14 mouse cellular contexts compared by ENCODE assay signal in genomic region chr8:70174079-70174478, GRCm38 (mm10). TPM values are rescaled to one million over a fixed set of nuclear protein-coding genes. Genes with fewer than 3 reads are reported as not detected.
DNase-seq lines count a peak whose midpoint lies in the region; ATAC-seq lines count a peak whose summit lies in the region.
"Had no signal": no experiment of that assay in that cellular context is flagged by ENCODE, and none has a peak within 500 bp of the region (broad histone marks: within the 10 kb centered on the region; RNA-seq: fewer than 3 reads in every experiment).

No protein-coding gene starts in this region.

- no peak for ATAC-seq in forebrain, embryonic 13.5 days
- 0 out of 2 replicates have a peak, but pooled peaks have one; percentile 3 for ATAC-seq in lung, embryonic 15.5 days (ENCODE audit: borderline replicate concordance, extremely low read depth, low FRiP score, low TSS enrichment)
- ATAC-seq in embryonic facial prominence, embryonic 13.5 days (ENCODE audit: insufficient number of reproducible peaks, insufficient read depth, low FRiP score, low TSS enrichment, low read depth): no peak
- ATAC-seq in liver, embryonic 13.5 days (ENCODE audit: low read depth): no peak

- 88% methylated on average over 7 of the region's 7 CpGs for WGBS in forebrain, embryonic 13.5 days
- 93% methylated on average over 7 of the region's 7 CpGs for whole genome bisulfite sequencing in forebrain, embryonic 10.5 days
- whole genome bisulfite sequencing in lung, embryonic 15.5 days: 57% methylated on average over 7 of the region's 7 CpGs
- 93% methylated on average over 7 of the region's 7 CpGs for WGBS in embryonic facial prominence, embryonic 13.5 days
- 79% methylated on average over 7 of the region's 7 CpGs for WGBS in liver, embryonic 13.5 days (ENCODE audit: insufficient replicate concordance)

- H3K4me2 ChIP-seq in forebrain, embryonic 13.5 days: no peak overlapping the region
- 0 out of 2 replicates have a peak overlapping the region, but pooled peaks have one; percentile 13 for H3K4me2 ChIP-seq in lung, embryonic 15.5 days
- peak overlapping the region; percentile 11; the same call in 1 of the 2 replicates for H3K4me2 ChIP-seq in embryonic facial prominence, embryonic 13.5 days
- peak overlapping the region; percentile 74 for H3K4me2 ChIP-seq in liver, embryonic 13.5 days

- H3K9me3 ChIP-seq in forebrain, embryonic 13.5 days (replicated peaks): no peaks in the 10 kb centered on the region
- H3K9me3 ChIP-seq in forebrain, embryonic 10.5 days: no peaks in the 10 kb centered on the region
- no peaks in the 10 kb centered on the region for H3K9me3 ChIP-seq in lung, embryonic 15.5 days
- no peaks in the 10 kb centered on the region for H3K9me3 ChIP-seq in embryonic facial prominence, embryonic 13.5 days
- H3K9me3 ChIP-seq in liver, embryonic 13.5 days (replicated peaks): no peaks in the 10 kb centered on the region
- H3K9me3 ChIP-seq: embryonic facial prominence, embryonic 15.5 days; hindbrain, embryonic 12.5 days had no signal

- no peak overlapping the region for H3K4me3 ChIP-seq in forebrain, embryonic 13.5 days
- no peak overlapping the region for H3K4me3 ChIP-seq in forebrain, embryonic 10.5 days
- no peak overlapping the region for H3K4me3 ChIP-seq in lung, embryonic 15.5 days
- no peak overlapping the region for H3K4me3 ChIP-seq in embryonic facial prominence, embryonic 13.5 days
- H3K4me3 ChIP-seq in liver, embryonic 13.5 days (replicated peaks): no peak overlapping the region
- H3K4me3 ChIP-seq: hindbrain, embryonic 12.5 days had no signal

- peaks cover 17% of the 10 kb centered on the region for H3K4me1 ChIP-seq in forebrain, embryonic 13.5 days
- H3K4me1 ChIP-seq in forebrain, embryonic 10.5 days: peaks cover 29% of the 10 kb centered on the region
- H3K4me1 ChIP-seq in lung, embryonic 15.5 days: peaks cover 17% of the 10 kb centered on the region
- H3K4me1 ChIP-seq in embryonic facial prominence, embryonic 13.5 days: peaks cover 25% of the 10 kb centered on the region
- peaks cover 57% of the 10 kb centered on the region for H3K4me1 ChIP-seq in liver, embryonic 13.5 days (replicated peaks)

- DNase-seq in forebrain, embryonic 10.5 days (ENCODE audit: extremely low spot score, low spot score): no peak
- no peak for DNase-seq in lung, adult 18-20 months
- no peak for DNase-seq in liver, embryonic 13.5 days
- DNase-seq in cerebellum, adult 18-20 months: no peak
- DNase-seq in Muller cell, postnatal 12 days (ENCODE audit: inconsistent ontology term): no peak
- DNase-seq: B cell, adult 2 months; cerebellum, postnatal 10 days; kidney, adult 2 months; lung, postnatal 14 days had no signal

- H3K27ac ChIP-seq in forebrain, embryonic 13.5 days: no peak overlapping the region
- H3K27ac ChIP-seq in forebrain, embryonic 10.5 days: no peak overlapping the region
- no peak overlapping the region for H3K27ac ChIP-seq in lung, embryonic 15.5 days
- H3K27ac ChIP-seq in embryonic facial prominence, embryonic 13.5 days: no peak overlapping the region
- H3K27ac ChIP-seq in liver, embryonic 13.5 days: peak overlapping the region; percentile 69
- H3K27ac ChIP-seq: embryonic facial prominence, embryonic 15.5 days; hindbrain, embryonic 12.5 days had no signal

- H3K9ac ChIP-seq in forebrain, embryonic 13.5 days: 0 out of 2 replicates have a peak overlapping the region, but pooled peaks have one; percentile 34
- no peak overlapping the region for H3K9ac ChIP-seq in lung, embryonic 15.5 days
- 0 out of 2 replicates have a peak overlapping the region, but pooled peaks have one; percentile 36 for H3K9ac ChIP-seq in embryonic facial prominence, embryonic 13.5 days
- H3K9ac ChIP-seq in liver, embryonic 13.5 days: 0 out of 2 replicates have a peak overlapping the region, but pooled peaks have one; percentile 82
- H3K9ac ChIP-seq: embryonic facial prominence, embryonic 15.5 days; hindbrain, embryonic 12.5 days had no signal

- H3K27me3 ChIP-seq in forebrain, embryonic 13.5 days: no peaks in the 10 kb centered on the region
- H3K27me3 ChIP-seq in forebrain, embryonic 10.5 days (ENCODE audit: poor library complexity, severe bottlenecking): no peaks in the 10 kb centered on the region
- H3K27me3 ChIP-seq in lung, embryonic 15.5 days: no peaks in the 10 kb centered on the region
- H3K27me3 ChIP-seq in embryonic facial prominence, embryonic 13.5 days: no peaks in the 10 kb centered on the region
- no peaks in the 10 kb centered on the region for H3K27me3 ChIP-seq in liver, embryonic 13.5 days
- H3K27me3 ChIP-seq: embryonic facial prominence, embryonic 15.5 days; hindbrain, embryonic 12.5 days had no signal

- H3K36me3 ChIP-seq in forebrain, embryonic 13.5 days (ENCODE audit: poor library complexity, severe bottlenecking): peaks cover 27% of the 10 kb centered on the region
- H3K36me3 ChIP-seq in forebrain, embryonic 10.5 days (replicated peaks): peaks cover 43% of the 10 kb centered on the region
- peaks cover 14% of the 10 kb centered on the region; the same call in 1 of the 2 replicates for H3K36me3 ChIP-seq in lung, embryonic 15.5 days
- H3K36me3 ChIP-seq in embryonic facial prominence, embryonic 13.5 days: peaks cover 35% of the 10 kb centered on the region
- peaks cover 31% of the 10 kb centered on the region for H3K36me3 ChIP-seq in liver, embryonic 13.5 days

RNA-seq across cellular contexts. Expression of gene Tmem161a, which starts 1.9 kb away (rescaled TPM):
- polyA plus RNA-seq in forebrain, embryonic 13.5 days (2015; fragmentation: Nextera tagmentation; extraction: Ambion mirVana): 50.2 and 59.5 TPM in 2 replicates
- 68.8 and 70.2 TPM in 2 replicates for polyA plus RNA-seq in forebrain, embryonic 10.5 days (2016; fragmentation: Nextera tagmentation; extraction: Ambion mirVana)
- polyA plus RNA-seq in lung, embryonic 15.5 days (2015; fragmentation: Nextera tagmentation; extraction: Ambion mirVana): 69.7 TPM in 2 replicates
- 68.5 and 70.5 TPM in 2 replicates for polyA plus RNA-seq in embryonic facial prominence, embryonic 13.5 days (2015; fragmentation: Nextera tagmentation; extraction: Ambion mirVana)
- 27.8 and 31.4 TPM in 2 replicates for polyA plus RNA-seq in liver, embryonic 13.5 days (2015; fragmentation: Nextera tagmentation; extraction: Ambion mirVana)

RNA-seq across cellular contexts. Expression of gene Mef2b, which starts 34.6 kb away (rescaled TPM):
- 0.23 and 0.45 TPM in 2 replicates for polyA plus RNA-seq in forebrain, embryonic 13.5 days (2015; fragmentation: Nextera tagmentation; extraction: Ambion mirVana)
- 0.71 and 0.74 TPM in 2 replicates for polyA plus RNA-seq in forebrain, embryonic 10.5 days (2016; fragmentation: Nextera tagmentation; extraction: Ambion mirVana)
- polyA plus RNA-seq in lung, embryonic 15.5 days (2015; fragmentation: Nextera tagmentation; extraction: Ambion mirVana): 0.21 and 0.22 TPM in 2 replicates
- 2.0 and 4.2 TPM in 2 replicates for polyA plus RNA-seq in embryonic facial prominence, embryonic 13.5 days (2015; fragmentation: Nextera tagmentation; extraction: Ambion mirVana)
- polyA plus RNA-seq in liver, embryonic 13.5 days (2015; fragmentation: Nextera tagmentation; extraction: Ambion mirVana): 0.08 and 0.17 TPM in 2 replicates

RNA-seq across cellular contexts. Expression of gene Borcs8, which starts 34.8 kb away (rescaled TPM):
- polyA plus RNA-seq in forebrain, embryonic 13.5 days (2015; fragmentation: Nextera tagmentation; extraction: Ambion mirVana): 47.4 and 48.0 TPM in 2 replicates
- polyA plus RNA-seq in forebrain, embryonic 10.5 days (2016; fragmentation: Nextera tagmentation; extraction: Ambion mirVana): 38.5 and 41.6 TPM in 2 replicates
- polyA plus RNA-seq in lung, embryonic 15.5 days (2015; fragmentation: Nextera tagmentation; extraction: Ambion mirVana): 44.9 and 45.7 TPM in 2 replicates
- polyA plus RNA-seq in embryonic facial prominence, embryonic 13.5 days (2015; fragmentation: Nextera tagmentation; extraction: Ambion mirVana): 56.1 and 57.4 TPM in 2 replicates
- 25.0 and 25.8 TPM in 2 replicates for polyA plus RNA-seq in liver, embryonic 13.5 days (2015; fragmentation: Nextera tagmentation; extraction: Ambion mirVana)

RNA-seq across cellular contexts. Expression of gene Rfxank, which starts 35.1 kb away (rescaled TPM):
- polyA plus RNA-seq in forebrain, embryonic 13.5 days (2015; fragmentation: Nextera tagmentation; extraction: Ambion mirVana): 12.2 and 14.2 TPM in 2 replicates
- 17.1 and 19.2 TPM in 2 replicates for polyA plus RNA-seq in forebrain, embryonic 10.5 days (2016; fragmentation: Nextera tagmentation; extraction: Ambion mirVana)
- polyA plus RNA-seq in lung, embryonic 15.5 days (2015; fragmentation: Nextera tagmentation; extraction: Ambion mirVana): 20.3 TPM in 2 replicates
- polyA plus RNA-seq in embryonic facial prominence, embryonic 13.5 days (2015; fragmentation: Nextera tagmentation; extraction: Ambion mirVana): 26.4 and 27.5 TPM in 2 replicates
- polyA plus RNA-seq in liver, embryonic 13.5 days (2015; fragmentation: Nextera tagmentation; extraction: Ambion mirVana): 6.6 and 7.1 TPM in 2 replicates

RNA-seq across cellular contexts. Expression of gene Slc25a42, which starts 38.0 kb away (rescaled TPM):
- polyA plus RNA-seq in forebrain, embryonic 13.5 days (2015; fragmentation: Nextera tagmentation; extraction: Ambion mirVana): 2.0 and 3.0 TPM in 2 replicates
- 2.2 and 2.6 TPM in 2 replicates for polyA plus RNA-seq in forebrain, embryonic 10.5 days (2016; fragmentation: Nextera tagmentation; extraction: Ambion mirVana)
- 3.9 and 4.4 TPM in 2 replicates for polyA plus RNA-seq in lung, embryonic 15.5 days (2015; fragmentation: Nextera tagmentation; extraction: Ambion mirVana)
- 4.9 and 5.5 TPM in 2 replicates for polyA plus RNA-seq in embryonic facial prominence, embryonic 13.5 days (2015; fragmentation: Nextera tagmentation; extraction: Ambion mirVana)
- polyA plus RNA-seq in liver, embryonic 13.5 days (2015; fragmentation: Nextera tagmentation; extraction: Ambion mirVana): 3.5 and 5.0 TPM in 2 replicates
